Mouse (Mus musculus): ENCODE results near the gene Epha4. TPM values are rescaled to one million over a fixed set of nuclear protein-coding genes. Genes with fewer than 3 reads are reported as not detected.

Gene Epha4
- total and polyA plus RNA-seq, 3 experiments, result 3.9 to 26.0 (median 13.0) TPM

- H3K4me3 ChIP-seq (replicated peaks in 1 of 3; ENCODE audit: low read depth in 2 of 3, low read length in 2 of 3, poor library complexity in 1 of 3), result no peak overlapping the region
- H3K9ac ChIP-seq (ENCODE audit: insufficient read depth, low read depth), result no peak overlapping the region
- H3K4me2 ChIP-seq (ENCODE audit: insufficient read depth, low read depth, poor library complexity, severe bottlenecking), result no peak overlapping the region
- H3K27me3 ChIP-seq (replicated peaks), result no peaks in the 10 kb centered on the region
- peaks cover 0 to 3% of the 10 kb centered on the region in 2 experiments; a peak in 2 of 4 replicates for H3K4me1 ChIP-seq (ENCODE audit: control insufficient read depth in 1 of 2, insufficient read depth in 2 of 2)
- H3K79me2 ChIP-seq (replicated peaks; ENCODE audit: control insufficient read depth, extremely low read depth, insufficient read depth, poor library complexity, severe bottlenecking), result peaks cover 3% of the 10 kb centered on the region; the same call in 1 of the 2 replicates
- no peaks in the 10 kb centered on the region for H3K9me3 ChIP-seq (replicated peaks; ENCODE audit: low read length)
- H3K27ac ChIP-seq (ENCODE audit: insufficient read depth, low read depth), result no peak overlapping the region
- no peak for DNase-seq (ENCODE audit: extremely low read depth)
- dilution Hi-C loops (cut with MboI; ENCODE audit: extremely low pct_ligation_motif_present, extremely low pct_unique_long_range_greater_than_20kb, low sequenced_read_pairs), result no loop called here
- in situ Hi-C loops (cut with MboI; ENCODE audit: low pct_ligation_motif_present, low pct_unique_long_range_greater_than_20kb, low sequenced_read_pairs), result no loop called here
- TF ChIP-seq IRF4 (IDR thresholded peaks at IDR 0.05; ENCODE audit: low read depth, low read length) (no peak), MAZ (IDR thresholded peaks at IDR 0.05; ENCODE audit: low read depth, low read length) (no peak), EP300 (IDR thresholded peaks at IDR 0.05; ENCODE audit: low read length) (no peak), NELFE (IDR thresholded peaks at IDR 0.05; ENCODE audit: low read depth, low read length) (no peak), ZMIZ1 (IDR thresholded peaks at IDR 0.05; ENCODE audit: low read depth, low read length) (no peak), PAX5 (IDR thresholded peaks at IDR 0.05; ENCODE audit: low read length) (no peak), ZNF384 (IDR thresholded peaks at IDR 0.05; ENCODE audit: low read depth, low read length) (no peak), UBTF (IDR thresholded peaks at IDR 0.05; ENCODE audit: low read depth, low read length) (no peak), ELF1 (IDR thresholded peaks at IDR 0.05; ENCODE audit: low read depth, low read length) (no peak), MXI1 (IDR thresholded peaks at IDR 0.05; ENCODE audit: low read depth, low read length) (no peak), JUND (conservative IDR thresholded peaks at IDR 0.05; ENCODE audit: low read depth, low read length) (no peak), ETS1 (conservative IDR thresholded peaks at IDR 0.05; ENCODE audit: low read depth, low read length) (no peak), GABPA (IDR thresholded peaks at IDR 0.05; ENCODE audit: insufficient replicate concordance, low read depth, low read length) (no peak), ZKSCAN1 (IDR thresholded peaks at IDR 0.05; ENCODE audit: borderline replicate concordance, low read depth, low read length) (no peak), RAD21 (IDR thresholded peaks at IDR 0.05; ENCODE audit: low read depth, low read length) (no peak), NRF1 (IDR thresholded peaks at IDR 0.05; ENCODE audit: low read depth, low read length) (no peak), USF1 (IDR thresholded peaks at IDR 0.05; ENCODE audit: low read depth, low read length) (no peak), POLR2AphosphoS2 (IDR thresholded peaks at IDR 0.05; ENCODE audit: low read depth, low read length) (no peak)
- H3K36me3 ChIP-seq (replicated peaks in 1 of 2; ENCODE audit: control insufficient read depth in 1 of 2, insufficient read depth in 1 of 2, low read length in 1 of 2), result peaks cover 10 to 21% of the 10 kb centered on the region in 2 experiments
Measured at GRCm38 (mm10) chr1:77432489-77432888, 82.4 kb downstream of the Epha4 start.

- Histone ChIP-seq H3K4me3 (replicated peaks in 1 of 3; ENCODE audit: low read depth in 2 of 3, low read length in 2 of 3, poor library complexity in 1 of 3) (no peak overlapping the region), H3K9ac (ENCODE audit: insufficient read depth, low read depth) (no peak overlapping the region), H3K79me2 (replicated peaks; ENCODE audit: control insufficient read depth, extremely low read depth, insufficient read depth, poor library complexity, severe bottlenecking) (no peaks in the 10 kb centered on the region), H3K4me2 (ENCODE audit: insufficient read depth, low read depth, poor library complexity, severe bottlenecking) (no peak overlapping the region), H3K4me1 (ENCODE audit: control insufficient read depth in 1 of 2, insufficient read depth in 2 of 2) (peaks cover 0 to 3% of the 10 kb centered on the region in 2 experiments; a peak in 2 of 4 replicates), H3K9me3 (replicated peaks; ENCODE audit: low read length) (no peaks in the 10 kb centered on the region), H3K27ac (ENCODE audit: insufficient read depth, low read depth) (no peak overlapping the region), H3K27me3 (replicated peaks) (no peaks in the 10 kb centered on the region), H3K36me3 (replicated peaks in 1 of 2; ENCODE audit: control insufficient read depth in 1 of 2, insufficient read depth in 1 of 2, low read length in 1 of 2) (peaks cover 19 to 33% of the 10 kb centered on the region in 2 experiments)
- dilution Hi-C loops (cut with MboI; ENCODE audit: extremely low pct_ligation_motif_present, extremely low pct_unique_long_range_greater_than_20kb, low sequenced_read_pairs) (no loop called here), in situ Hi-C loops (cut with MboI; ENCODE audit: low pct_ligation_motif_present, low pct_unique_long_range_greater_than_20kb, low sequenced_read_pairs) (no loop called here)
- DNase-seq (ENCODE audit: extremely low read depth), result no peak
- no peak for TF ChIP-seq PAX5 (IDR thresholded peaks at IDR 0.05; ENCODE audit: low read length)
- TF ChIP-seq SIN3A (IDR thresholded peaks at IDR 0.05; ENCODE audit: low read length), result no peak
- TF ChIP-seq BHLHE40 (IDR thresholded peaks at IDR 0.05; ENCODE audit: low read depth, low read length), result no peak
- no peak for TF ChIP-seq JUN (IDR thresholded peaks at IDR 0.05; ENCODE audit: insufficient read depth, low read depth, low read length)
- no peak for TF ChIP-seq ETS1 (conservative IDR thresholded peaks at IDR 0.05; ENCODE audit: low read depth, low read length)
Measured at GRCm38 (mm10) chr1:77429174-77429573, 85.7 kb downstream of the Epha4 start.
